Mouse (Mus musculus) kidney, adult 9 months (tissue): Measurements from ENCODE around the gene Krt10.

ENCODE experiments used
- DNase-seq: peaks from one replicate; pipeline ENCODE4 v3.0.0; 2022

The Krt10 gene

GRCm38 (mm10) chr11:99389264-99389663 lies at the start of gene Krt10:
Krt10 (minus strand) TSS chr11:99389364.
- DNase-seq: no peak

DNA sequence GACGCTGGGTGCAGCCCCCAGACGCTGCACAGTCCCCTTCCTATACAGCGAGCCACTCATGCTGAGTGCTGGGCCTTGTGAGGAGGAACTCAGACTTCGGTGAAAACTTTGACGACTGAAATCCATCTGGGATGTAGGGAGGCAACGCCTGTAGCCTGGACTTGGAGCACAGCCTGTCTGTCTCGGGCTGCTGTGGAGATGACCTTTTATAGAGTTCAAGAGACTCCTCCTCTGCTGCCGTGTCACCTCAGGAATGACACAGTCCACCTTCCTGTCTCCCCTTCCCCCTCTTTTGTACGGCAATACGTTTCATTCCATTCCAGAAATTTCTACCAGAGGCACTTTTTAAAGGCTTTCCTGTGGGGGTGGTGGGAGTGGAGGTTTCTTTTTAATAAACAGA lies 48.8 kb upstream of the Krt10 start, which contains the start of gene Krt20:
Gene Krt20 (minus strand): TSS at position 179 of the 400 bp plus-strand sequence.
- DNase-seq: no peak

- no peak for DNase-seq
Measured at GRCm38 (mm10) chr11:99436625-99437024, 47.5 kb upstream of the Krt10 start.

DNA sequence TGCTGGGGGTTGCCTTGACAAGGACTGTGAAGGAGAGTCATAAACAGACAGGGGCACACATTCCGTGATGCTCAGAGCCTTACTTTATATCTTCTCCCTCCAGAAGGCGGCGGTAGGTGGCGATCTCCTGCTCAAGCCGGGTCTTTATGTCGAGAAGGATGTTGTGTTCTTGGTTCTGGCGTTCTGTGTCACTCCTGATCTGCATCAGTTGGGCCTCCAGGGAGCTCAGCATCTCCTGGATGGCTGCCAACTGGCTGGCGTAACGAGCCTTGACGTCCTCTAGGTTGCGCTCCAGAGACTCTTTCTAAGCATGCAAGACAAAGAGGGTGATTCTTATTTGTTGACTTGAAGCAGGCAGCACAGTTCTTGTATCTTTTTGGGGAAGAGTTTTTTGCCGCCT lies 41.5 kb upstream of the Krt10 start:
- peak; percentile 61 for DNase-seq

DNA sequence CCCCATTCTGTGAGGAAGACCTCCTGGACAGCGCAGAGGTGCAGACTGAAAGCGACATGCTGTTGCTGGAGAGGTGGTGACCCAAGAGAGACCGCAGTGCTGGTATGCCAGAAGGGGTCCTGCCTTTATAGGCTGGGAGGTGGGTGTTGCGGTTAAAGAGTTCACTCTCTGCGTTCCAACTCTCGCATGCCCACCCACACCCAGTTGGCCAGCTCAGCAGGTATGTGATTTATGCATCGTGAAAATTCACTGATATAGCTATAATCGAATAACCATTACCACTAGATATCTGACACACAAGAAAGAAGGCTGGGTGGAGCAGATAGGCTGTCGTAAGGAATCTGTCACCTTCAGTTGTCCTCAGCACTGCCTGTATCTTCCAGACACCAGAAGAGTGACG lies 33.0 kb upstream of the Krt10 start, which contains the start of gene Krt12:
Gene Krt12 (minus strand): TSS at position 101 of the 400 bp plus-strand sequence.
- DNase-seq: no peak

DNA sequence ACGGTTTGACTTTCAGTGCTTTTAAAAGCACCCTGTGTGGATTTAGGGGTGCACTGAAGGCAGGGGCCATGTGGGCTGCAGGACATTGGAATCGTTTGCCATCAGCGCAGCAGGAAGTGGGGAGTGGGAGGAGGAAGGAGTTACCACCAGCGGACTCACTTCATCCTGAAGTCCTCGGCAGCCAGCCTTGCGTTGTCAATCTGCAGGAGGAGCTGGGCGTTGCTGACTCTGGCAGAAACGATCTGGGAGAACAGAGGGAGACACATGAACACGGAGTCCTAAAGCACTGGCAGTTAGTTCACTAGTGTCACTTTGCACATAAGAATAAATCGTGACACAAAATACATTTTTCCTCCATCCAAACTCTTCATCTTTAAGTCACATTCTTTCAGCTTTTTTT lies 31.4 kb upstream of the Krt10 start:
- no peak for DNase-seq

DNA sequence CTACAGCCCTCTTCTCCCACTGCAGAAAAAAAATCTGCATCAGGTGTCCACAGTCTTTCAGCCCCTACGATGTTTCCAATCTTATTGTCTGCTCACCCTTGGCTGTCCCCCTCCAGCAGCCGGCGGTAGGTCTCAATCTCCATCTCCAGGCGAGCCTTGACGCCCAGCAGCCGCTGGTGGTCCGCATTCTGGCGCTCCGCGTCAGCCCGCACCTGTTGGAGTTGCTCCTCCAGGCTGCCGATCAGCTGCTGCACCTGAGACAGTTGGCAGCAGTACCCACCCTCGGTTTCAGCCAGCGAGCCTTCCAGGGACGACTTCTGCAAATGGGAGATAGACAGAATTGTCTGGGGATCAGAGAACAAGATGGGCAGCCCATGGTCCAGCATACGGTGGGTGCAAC lies 28.7 kb upstream of the Krt10 start:
- DNase-seq: no peak

DNA sequence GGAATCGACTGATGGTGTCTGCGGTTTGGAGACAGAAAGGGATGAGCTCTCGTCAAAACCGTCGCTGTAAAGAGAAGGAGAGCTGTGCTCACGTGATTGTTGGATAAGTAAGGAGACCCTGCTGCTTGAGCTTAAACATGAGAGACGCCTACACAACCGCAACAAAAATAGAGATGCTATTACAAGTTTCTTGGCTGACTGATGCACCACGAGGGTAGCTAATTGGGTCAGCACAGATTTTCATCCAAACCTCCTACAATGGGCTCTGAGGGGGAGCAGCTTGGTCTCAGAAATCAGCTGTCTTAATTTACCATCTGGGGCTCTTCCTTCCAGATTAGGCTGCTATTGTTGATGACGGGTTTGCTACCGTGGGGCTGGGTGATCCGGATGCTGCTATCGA lies 27.7 kb upstream of the Krt10 start:
- no peak for DNase-seq

DNA sequence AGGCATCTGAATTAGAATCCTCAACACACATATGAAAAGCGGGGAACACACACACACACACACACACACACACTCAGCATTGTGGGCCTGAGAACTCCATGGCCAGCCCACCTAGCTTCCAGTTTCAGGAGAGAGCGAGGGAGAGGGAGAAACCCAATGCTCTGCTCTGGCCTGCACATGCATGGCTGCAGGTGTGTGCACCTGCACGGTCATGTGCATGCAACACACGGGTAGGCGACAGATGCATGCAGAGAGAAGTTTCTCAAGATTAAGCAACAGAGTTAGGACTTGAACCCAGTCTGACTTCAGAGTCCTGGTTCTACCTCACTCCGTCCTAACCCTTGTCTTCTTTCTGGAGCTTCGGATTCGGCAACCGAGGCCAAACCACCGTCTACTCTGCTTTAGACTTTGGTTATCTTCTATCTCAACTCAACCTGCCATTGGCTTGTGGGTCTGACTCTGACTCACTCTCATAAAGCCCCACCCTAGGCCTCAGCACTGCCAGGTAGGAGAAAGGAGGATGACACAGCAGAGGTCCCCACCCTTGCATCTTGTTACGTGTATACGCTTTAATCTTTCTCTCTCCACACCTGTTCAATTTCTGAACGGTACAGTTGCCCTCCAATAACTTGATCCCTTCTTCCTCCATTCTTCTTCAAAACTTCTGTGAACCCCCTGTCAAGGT lies 25.4 kb upstream of the Krt10 start:
- no peak for DNase-seq

DNA sequence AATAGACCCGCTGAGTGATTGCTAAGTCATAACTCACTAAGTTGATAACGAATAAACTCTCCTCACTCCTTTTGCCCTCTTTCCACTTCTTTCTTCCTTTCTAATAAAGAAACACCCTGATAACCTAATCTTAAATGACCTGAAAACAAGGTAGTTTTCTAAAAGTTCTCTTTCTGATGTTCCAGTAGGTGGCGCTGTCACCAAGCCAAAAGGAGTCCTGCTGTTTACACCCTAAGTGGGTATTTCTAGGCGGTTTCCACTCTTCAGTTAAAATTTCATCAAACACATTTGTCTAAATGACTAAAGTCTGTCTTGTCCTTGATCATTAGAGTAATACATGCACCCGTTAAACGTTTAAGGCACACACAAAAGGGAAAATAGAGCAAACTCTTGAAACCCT lies 24.1 kb upstream of the Krt10 start:
- DNase-seq: peak; percentile 45

DNA sequence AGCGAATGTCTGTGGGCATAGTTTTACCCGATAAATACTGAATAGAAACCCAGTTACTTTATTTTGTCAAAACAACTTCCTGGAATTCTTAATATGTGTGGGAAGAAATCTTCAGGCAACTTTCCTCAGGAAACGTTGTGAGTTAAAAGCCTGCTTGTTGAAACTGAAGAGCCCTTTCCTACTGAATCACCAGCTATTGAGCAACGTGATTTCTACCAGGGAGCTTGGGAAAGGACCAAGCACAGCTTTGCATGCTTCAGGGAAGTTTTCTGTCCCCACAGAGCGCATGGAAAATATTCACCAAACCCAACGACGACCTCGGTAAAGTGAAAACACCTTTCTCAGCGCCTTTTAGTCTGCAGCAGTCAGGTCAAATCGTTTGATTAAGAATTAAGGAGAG lies 17.0 kb upstream of the Krt10 start:
- no peak for DNase-seq

DNA sequence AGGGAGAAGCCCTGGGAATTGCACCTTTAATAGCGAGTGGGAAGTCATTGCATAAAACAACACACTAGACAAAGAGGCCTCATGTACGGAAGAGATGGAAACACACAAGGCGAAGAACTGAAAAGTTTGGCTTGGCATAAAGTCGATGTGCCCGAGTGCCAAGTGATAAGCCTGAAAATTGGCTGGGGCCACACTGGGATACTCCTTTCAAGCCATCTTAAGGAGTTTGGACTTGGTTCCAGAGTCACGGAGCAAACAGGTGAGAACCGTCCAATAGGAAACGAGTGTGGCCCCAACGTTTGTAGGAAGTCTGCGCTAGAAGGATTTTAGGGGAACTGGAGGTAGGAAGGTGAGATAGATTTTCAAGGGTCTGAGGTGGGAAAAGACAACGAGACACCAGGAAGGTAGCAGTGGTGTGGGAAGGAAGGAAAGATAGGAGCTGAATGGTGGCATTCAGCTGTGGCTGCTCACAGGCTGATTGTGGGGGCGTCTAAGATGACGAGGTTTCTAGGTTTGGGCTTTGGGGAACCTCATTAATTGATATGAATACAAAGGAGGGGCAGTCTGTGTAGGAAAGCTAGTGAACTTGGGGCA lies 10.9 kb upstream of the Krt10 start:
- DNase-seq: no peak

DNA sequence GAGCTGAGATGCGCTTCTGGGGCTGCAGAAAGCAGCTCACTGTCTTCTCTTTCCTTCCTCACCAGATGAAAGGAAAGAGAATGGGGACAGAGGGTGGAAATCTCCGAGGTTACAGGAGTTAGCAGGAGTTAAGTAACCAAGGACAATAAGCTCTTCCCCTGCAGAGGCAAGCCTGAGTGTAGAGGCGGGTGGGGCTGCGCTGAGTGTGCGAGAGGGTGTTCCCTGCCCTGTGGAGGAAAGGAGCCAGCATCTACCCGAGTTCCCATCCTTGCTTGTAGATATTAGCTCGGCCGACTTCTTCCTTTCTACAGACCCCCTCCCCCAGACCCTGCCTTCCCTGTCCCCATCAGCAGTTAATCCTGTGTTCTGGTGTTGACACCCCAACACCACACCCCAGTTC lies 9.7 kb upstream of the Krt10 start:
- no peak for DNase-seq

DNA sequence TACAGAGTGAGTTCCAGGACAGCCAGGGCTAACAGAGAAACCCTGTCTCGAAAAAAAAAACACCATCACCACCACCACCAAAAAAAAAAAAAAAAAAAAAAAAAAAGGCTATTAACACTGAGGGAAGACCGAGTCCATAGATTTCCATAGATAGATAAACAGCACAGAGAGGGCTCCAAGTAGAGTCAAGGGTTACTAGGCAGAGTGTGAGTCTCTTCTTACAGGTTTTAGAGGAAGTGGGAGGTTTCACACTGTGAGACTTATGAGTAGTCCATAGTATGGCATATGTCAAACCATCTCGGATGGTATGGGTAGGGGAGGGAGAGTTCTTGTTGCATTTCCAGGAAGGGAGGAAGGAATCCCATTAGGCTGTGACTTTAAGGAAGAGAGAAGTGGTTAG lies 8.9 kb upstream of the Krt10 start:
- DNase-seq: no peak

DNA sequence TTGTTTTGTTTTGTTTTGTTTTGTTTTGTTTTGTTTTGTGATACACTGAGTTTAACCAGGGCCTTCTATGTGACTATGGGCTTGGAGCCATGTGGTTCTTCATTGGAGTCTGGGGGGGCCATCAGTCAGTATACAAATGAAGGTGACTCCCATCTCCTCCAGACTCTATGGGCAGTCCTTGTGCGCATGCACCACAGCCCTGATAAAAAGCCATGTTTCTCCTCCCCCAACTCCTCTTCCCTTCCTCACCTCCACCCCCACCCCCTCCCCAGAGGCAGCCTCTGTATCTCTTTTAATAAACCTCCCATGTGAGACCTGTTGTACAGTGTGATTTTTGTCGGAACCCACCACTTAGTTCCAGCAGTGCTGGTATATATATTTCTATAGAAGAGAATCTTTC lies 7.5 kb upstream of the Krt10 start:
- DNase-seq: no peak

GRCm38 (mm10) chr11:99396034-99396433 lies 6.9 kb upstream of the Krt10 start:
- DNase-seq: no peak

DNA sequence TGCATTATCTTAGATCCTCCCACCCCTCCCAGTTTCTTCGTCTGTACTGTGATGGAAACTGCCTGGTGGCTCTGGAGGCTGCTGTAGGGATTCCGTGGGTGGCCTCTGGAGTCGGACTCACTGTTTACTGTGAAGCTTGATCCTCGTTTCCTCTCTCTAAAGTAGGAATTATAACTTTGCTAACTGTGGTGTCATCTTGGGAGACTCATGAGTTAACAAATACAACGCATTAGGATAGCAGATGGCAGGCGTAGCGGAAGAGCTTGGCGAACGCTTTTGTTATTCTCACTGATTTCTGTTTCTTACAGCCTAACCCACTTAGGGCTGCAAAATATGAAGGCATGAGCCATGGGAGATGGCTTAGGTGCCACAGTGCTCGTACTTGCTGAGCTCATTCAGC lies 3.3 kb upstream of the Krt10 start:
- DNase-seq: no peak

DNA sequence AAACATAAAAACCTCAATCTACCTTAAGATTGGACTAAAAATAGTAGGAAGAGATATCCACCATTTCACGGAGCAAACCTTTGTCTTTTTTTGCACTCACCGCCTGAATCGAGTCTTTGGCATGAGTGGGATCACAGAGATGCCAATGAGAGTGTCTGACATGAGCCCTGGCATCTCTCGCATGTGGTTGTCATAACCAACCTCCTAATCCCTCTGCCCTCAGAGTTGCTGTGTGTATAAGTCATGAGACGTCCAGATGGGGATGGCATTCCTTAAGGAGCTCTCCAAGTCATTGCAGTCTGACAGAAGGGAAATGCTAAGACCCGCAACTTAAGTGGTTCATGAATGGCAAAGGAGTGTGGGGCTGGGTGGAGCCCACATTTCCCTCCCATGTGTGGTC lies 2.2 kb upstream of the Krt10 start:
- DNase-seq: no peak

- DNase-seq: no peak
Measured at GRCm38 (mm10) chr11:99390866-99391265, 1.7 kb upstream of the Krt10 start.

DNA sequence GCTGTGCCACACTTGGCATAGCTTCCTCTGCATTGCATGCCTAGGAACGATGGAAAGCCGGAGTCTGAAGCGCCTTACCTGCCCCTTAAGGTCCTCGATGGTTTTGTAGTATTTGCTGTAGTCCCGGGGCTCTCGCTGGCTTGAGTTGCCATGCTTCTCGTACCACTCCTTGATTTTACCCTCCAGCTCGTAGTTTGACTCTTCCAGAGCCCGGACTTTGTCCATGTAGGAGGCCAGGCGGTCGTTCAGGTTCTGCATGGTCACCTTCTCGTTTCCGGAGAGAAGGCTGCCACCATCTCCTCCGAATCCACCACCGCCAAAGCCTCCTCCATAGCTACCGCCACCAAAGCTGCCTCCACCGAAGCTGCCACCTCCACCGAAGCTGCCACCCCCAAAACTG lies 503 bp downstream of the Krt10 start:
- DNase-seq: peak; percentile 54

- peak; percentile 94 for DNase-seq
Measured at GRCm38 (mm10) chr11:99385813-99386721, 3.1 kb downstream of the Krt10 start.

GRCm38 (mm10) chr11:99379568-99379967 lies 9.6 kb downstream of the Krt10 start:
- DNase-seq: peak; percentile 78

GRCm38 (mm10) chr11:99374803-99375202 lies 14.4 kb downstream of the Krt10 start, which contains the start of gene Krt28:
Krt28 (minus strand) TSS chr11:99374903.
- no peak for DNase-seq
